Mouse (Mus musculus): ENCODE data around the gene Ms4a8a. TPM values are rescaled to one million over a fixed set of nuclear protein-coding genes. Genes with fewer than 3 reads are reported as not detected.
"Not testable (repeated sequence)": the region's sequence is repeated elsewhere in the genome, so short reads cannot be mapped to it uniquely, and the experiment has no call there.

Ms4a8a gene
- 0.22 and 0.30 TPM in 2 replicates for polyA plus RNA-seq (2015; fragmentation: Nextera tagmentation; extraction: Ambion mirVana)

DNA sequence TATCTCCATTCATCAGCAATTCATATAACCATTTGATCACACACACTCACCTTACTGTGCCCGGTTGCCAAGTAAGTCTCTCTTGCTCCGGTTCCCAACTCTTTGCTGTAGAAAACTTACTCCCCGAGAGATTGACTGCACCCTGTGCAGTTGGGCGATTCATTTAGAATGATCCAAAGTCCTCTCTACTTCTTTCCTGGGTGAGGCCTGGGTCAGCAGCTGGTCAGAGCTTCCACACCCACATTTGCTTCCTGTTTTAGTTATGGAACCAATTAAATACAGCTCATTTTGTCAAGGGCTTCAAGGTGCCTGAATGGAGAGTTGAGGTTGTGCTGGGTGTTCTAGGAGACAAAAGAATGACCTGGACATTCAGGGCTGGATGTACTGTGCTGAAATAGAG lies at the start of gene Ms4a8a:
TSS of gene Ms4a8a (minus strand) at position 169 of the 400 bp plus-strand sequence.
- ATAC-seq (replicated peaks; ENCODE audit: extremely low read depth, insufficient read depth, low FRiP score): no peak
- Histone ChIP-seq H3K36me3 (ENCODE audit: control insufficient read depth, insufficient read depth) (no peaks in the 10 kb centered on the region), H3K27me3 (ENCODE audit: control insufficient read depth, insufficient read depth, low read length) (no peaks in the 10 kb centered on the region), H3K4me1 (ENCODE audit: control insufficient read depth, insufficient read depth, low read length) (no peaks in the 10 kb centered on the region), H3K4me3 (ENCODE audit: low read length) (no peak within 1 kb of the TSS), H3K4me2 (ENCODE audit: low read depth, low read length) (no peak within 1 kb of the TSS), H3K9me3 (replicated peaks; ENCODE audit: control insufficient read depth, low read length) (no peaks in the 10 kb centered on the region), H3K27ac (ENCODE audit: low read length) (no peak within 1 kb of the TSS), H3K9ac (ENCODE audit: low read length) (no peak within 1 kb of the TSS)
- WGBS: 81% methylated on average over 4 of the region's 4 CpGs

DNA sequence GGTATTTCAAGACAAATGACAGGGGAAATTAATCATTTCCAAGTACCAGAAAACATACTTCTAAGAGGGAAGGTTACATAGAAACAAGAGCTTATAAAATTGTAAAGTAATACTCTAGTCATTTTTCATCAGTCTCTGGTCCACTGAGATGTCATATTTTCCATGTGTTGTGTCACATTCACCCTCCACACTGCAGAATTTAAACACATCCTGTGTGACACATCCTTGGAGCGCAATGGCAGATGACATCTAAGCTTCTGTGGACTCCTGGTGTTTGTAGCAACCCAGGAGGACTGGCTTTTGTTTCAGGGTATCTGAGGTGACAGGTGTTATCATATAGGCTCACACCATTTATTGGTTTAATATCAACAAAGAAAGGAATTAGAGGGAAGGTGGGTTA lies 48.8 kb upstream of the Ms4a8a start:
- Histone ChIP-seq H3K4me1 (ENCODE audit: control insufficient read depth, insufficient read depth, low read length) (no peaks in the 10 kb centered on the region), H3K4me2 (ENCODE audit: low read depth, low read length) (no peak overlapping the region), H3K9me3 (replicated peaks; ENCODE audit: control insufficient read depth, low read length) (no peaks in the 10 kb centered on the region), H3K9ac (ENCODE audit: low read length) (no peak overlapping the region), H3K27me3 (ENCODE audit: control insufficient read depth, insufficient read depth, low read length) (no peaks in the 10 kb centered on the region), H3K4me3 (ENCODE audit: low read length) (no peak overlapping the region), H3K27ac (ENCODE audit: low read length) (no peak overlapping the region), H3K36me3 (ENCODE audit: control insufficient read depth, insufficient read depth) (no peaks in the 10 kb centered on the region)
- WGBS: 86% methylated on average over 1 of the region's 1 CpGs
- no peak for ATAC-seq (replicated peaks; ENCODE audit: extremely low read depth, insufficient read depth, low FRiP score)

DNA sequence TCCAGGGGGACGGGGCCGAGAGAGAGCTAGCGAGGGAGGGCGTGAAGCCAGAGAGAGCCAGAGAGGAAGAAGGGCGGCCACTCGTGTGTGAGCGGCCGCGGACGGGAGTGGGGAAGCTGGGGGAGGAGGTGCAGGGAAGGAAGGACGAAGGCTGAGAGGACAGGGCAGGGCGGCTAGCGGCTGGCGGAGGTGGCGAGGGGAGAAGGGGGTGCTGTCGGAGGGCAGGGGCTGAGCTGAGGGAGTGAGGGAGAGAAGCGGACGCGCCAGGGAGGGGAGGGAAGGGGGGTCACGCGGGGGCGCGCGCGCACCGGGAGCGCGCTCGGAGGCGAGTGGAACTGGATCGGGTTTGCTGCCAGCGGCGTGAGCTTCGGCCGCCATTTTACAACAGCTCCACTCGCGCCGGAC lies 40.1 kb upstream of the Ms4a8a start:
- not testable (repeated sequence) for H3K27ac ChIP-seq (ENCODE audit: low read length)
- peak overlapping the region; percentile 61 for H3K4me2 ChIP-seq (ENCODE audit: low read depth, low read length)

DNA sequence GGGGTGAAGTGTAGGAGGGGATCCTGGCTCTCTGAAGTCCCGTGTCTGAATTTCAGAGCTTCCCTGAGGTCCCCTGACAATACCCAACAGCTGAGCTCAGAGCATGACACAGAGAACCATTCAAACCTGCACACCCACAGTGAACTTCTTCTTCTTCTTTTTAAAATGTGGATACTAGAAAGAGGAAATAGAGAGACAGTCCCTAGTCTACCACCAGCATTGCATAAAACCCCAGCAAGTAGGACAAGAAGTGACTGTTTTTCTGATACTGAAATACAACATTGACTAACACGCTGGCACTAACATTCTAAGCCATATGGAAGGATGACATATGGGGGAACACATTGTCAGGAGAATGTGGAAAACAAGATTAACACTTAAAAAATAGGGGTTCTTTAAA lies 38.4 kb upstream of the Ms4a8a start:
- 79% methylated on average over 2 of the region's 2 CpGs for WGBS
- no peak for ATAC-seq (replicated peaks; ENCODE audit: extremely low read depth, insufficient read depth, low FRiP score)

More for the DNA sequence above, 40.1 kb upstream of the Ms4a8a start:
- WGBS: 1% methylated on average over 13 of the region's 38 CpGs
- H3K36me3 ChIP-seq (ENCODE audit: control insufficient read depth, insufficient read depth); H3K9me3 ChIP-seq (replicated peaks; ENCODE audit: control insufficient read depth, low read length); H3K4me1 ChIP-seq (ENCODE audit: control insufficient read depth, insufficient read depth, low read length); H3K27me3 ChIP-seq (ENCODE audit: control insufficient read depth, insufficient read depth, low read length): not testable (repeated sequence)
- H3K4me3 ChIP-seq (ENCODE audit: low read length): peak overlapping the region; percentile 51
- peak overlapping the region; percentile 70 for H3K9ac ChIP-seq (ENCODE audit: low read length)
- ATAC-seq (replicated peaks; ENCODE audit: extremely low read depth, insufficient read depth, low FRiP score): peak; percentile 97

DNA sequence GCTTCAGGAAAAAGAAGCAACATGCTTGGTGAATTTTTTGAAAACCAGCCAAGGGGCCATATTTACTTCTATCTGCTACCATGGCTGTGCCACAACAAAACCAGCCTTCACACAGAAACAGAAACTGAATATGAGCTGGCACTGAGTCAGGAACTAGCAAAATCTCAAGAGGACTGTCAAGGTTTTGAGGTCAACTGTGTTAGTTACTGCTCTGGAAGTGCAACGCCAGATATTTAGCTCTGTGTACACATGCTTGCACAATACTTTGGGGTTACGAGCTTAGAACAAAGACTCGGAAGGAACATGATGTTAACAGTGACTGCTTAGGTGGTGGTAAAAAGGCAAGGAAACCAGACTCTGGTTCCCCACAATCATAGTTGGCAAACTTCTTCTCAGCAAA lies 26.8 kb upstream of the Ms4a8a start:
- Histone ChIP-seq H3K36me3 (ENCODE audit: control insufficient read depth, insufficient read depth) (no peaks in the 10 kb centered on the region), H3K4me2 (ENCODE audit: low read depth, low read length) (no peak overlapping the region), H3K9me3 (replicated peaks; ENCODE audit: control insufficient read depth, low read length) (no peaks in the 10 kb centered on the region; the same call in 1 of the 2 replicates), H3K4me3 (ENCODE audit: low read length) (no peak overlapping the region), H3K9ac (ENCODE audit: low read length) (no peak overlapping the region), H3K27me3 (ENCODE audit: control insufficient read depth, insufficient read depth, low read length) (no peaks in the 10 kb centered on the region), H3K4me1 (ENCODE audit: control insufficient read depth, insufficient read depth, low read length) (no peaks in the 10 kb centered on the region), H3K27ac (ENCODE audit: low read length) (no peak overlapping the region)
- 68% methylated on average over 3 of the region's 3 CpGs for WGBS
- ATAC-seq (replicated peaks; ENCODE audit: extremely low read depth, insufficient read depth, low FRiP score): no peak

More for the DNA sequence above, 38.4 kb upstream of the Ms4a8a start:
- Histone ChIP-seq H3K4me1 (ENCODE audit: control insufficient read depth, insufficient read depth, low read length) (no peaks in the 10 kb centered on the region), H3K36me3 (ENCODE audit: control insufficient read depth, insufficient read depth) (no peaks in the 10 kb centered on the region), H3K9me3 (replicated peaks; ENCODE audit: control insufficient read depth, low read length) (no peaks in the 10 kb centered on the region), H3K4me3 (ENCODE audit: low read length) (no peak overlapping the region), H3K9ac (ENCODE audit: low read length) (no peak overlapping the region), H3K27ac (ENCODE audit: low read length) (no peak overlapping the region), H3K27me3 (ENCODE audit: control insufficient read depth, insufficient read depth, low read length) (no peaks in the 10 kb centered on the region), H3K4me2 (ENCODE audit: low read depth, low read length) (no peak overlapping the region)

DNA sequence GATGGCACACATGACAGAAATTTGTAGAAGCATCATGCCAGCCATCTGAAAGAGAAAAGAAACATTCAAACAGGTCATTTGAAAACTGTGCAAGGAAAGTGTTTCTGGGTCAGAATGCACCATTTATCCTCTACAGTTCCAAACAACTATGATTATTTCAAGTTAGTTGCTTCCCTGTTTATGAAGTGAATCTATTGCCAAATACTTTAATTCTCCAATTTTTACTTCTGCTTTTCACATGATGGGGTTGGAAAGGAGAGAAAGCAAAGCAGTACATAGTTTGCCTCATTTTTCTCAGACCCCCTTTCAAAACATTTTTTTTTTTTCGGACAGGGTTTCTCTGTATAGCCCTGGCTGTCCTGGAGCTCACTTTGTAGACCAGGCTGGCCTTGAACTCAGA lies 21.0 kb upstream of the Ms4a8a start:
- Histone ChIP-seq H3K27me3 (ENCODE audit: control insufficient read depth, insufficient read depth, low read length) (no peaks in the 10 kb centered on the region), H3K4me1 (ENCODE audit: control insufficient read depth, insufficient read depth, low read length) (no peaks in the 10 kb centered on the region), H3K27ac (ENCODE audit: low read length) (no peak overlapping the region), H3K9ac (ENCODE audit: low read length) (no peak overlapping the region), H3K36me3 (ENCODE audit: control insufficient read depth, insufficient read depth) (no peaks in the 10 kb centered on the region), H3K4me3 (ENCODE audit: low read length) (no peak overlapping the region), H3K9me3 (replicated peaks; ENCODE audit: control insufficient read depth, low read length) (no peaks in the 10 kb centered on the region), H3K4me2 (ENCODE audit: low read depth, low read length) (no peak overlapping the region)
- no peak for ATAC-seq (replicated peaks; ENCODE audit: extremely low read depth, insufficient read depth, low FRiP score)
- WGBS: 59% methylated on average over 1 of the region's 1 CpGs

DNA sequence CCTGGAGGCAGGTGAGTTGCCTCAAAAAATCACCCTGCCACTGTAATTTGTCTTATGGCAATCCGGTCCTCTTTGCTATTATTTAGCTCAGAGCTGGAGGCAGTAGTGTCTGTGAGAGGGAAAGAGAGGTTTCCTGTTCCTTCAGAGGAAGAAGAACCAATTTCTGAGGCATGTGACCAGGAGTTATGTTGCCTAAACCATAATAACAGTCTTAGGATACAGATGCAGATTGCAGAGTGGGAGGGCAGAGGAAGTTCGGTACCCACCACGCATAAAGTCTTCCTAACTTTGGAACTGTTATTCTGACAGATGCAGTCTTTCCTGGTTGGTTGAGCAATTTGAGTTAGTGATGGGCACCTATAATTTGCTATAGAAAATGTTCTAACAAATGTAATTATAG lies 17.5 kb upstream of the Ms4a8a start:
- Histone ChIP-seq H3K4me2 (ENCODE audit: low read depth, low read length) (no peak overlapping the region), H3K4me3 (ENCODE audit: low read length) (no peak overlapping the region), H3K36me3 (ENCODE audit: control insufficient read depth, insufficient read depth) (no peaks in the 10 kb centered on the region), H3K9me3 (replicated peaks; ENCODE audit: control insufficient read depth, low read length) (no peaks in the 10 kb centered on the region), H3K9ac (ENCODE audit: low read length) (no peak overlapping the region), H3K4me1 (ENCODE audit: control insufficient read depth, insufficient read depth, low read length) (no peaks in the 10 kb centered on the region), H3K27me3 (ENCODE audit: control insufficient read depth, insufficient read depth, low read length) (peaks cover 2% of the 10 kb centered on the region; the same call in 1 of the 2 replicates), H3K27ac (ENCODE audit: low read length) (no peak overlapping the region)
- no peak for ATAC-seq (replicated peaks; ENCODE audit: extremely low read depth, insufficient read depth, low FRiP score)
- 76% methylated on average over 3 of the region's 3 CpGs for WGBS

DNA sequence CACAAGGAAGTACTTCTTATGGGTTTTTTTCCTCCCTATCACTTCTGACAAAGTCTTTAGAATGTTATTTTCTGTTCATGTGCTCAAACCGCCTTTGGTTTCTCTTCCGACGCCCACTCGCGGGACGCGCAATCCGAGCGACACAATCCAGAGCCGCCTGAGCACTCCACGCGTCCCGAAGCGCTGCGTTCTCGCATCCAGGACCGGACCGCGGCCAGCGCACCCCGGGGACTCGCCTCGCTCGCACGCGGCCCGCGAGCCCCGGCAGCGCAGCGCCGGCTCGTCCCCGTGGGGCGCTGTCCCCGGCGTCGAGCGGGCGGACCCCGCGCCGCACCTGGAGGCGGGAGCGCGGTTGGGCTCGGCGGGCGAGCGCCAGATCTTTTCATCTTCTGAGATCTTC lies 11.2 kb upstream of the Ms4a8a start:
- 2% methylated on average over 50 of the region's 50 CpGs for WGBS
- not testable (repeated sequence) for H3K4me1 ChIP-seq (ENCODE audit: control insufficient read depth, insufficient read depth, low read length); H3K9ac ChIP-seq (ENCODE audit: low read length); ATAC-seq (replicated peaks; ENCODE audit: extremely low read depth, insufficient read depth, low FRiP score); H3K9me3 ChIP-seq (replicated peaks; ENCODE audit: control insufficient read depth, low read length); H3K27ac ChIP-seq (ENCODE audit: low read length); H3K27me3 ChIP-seq (ENCODE audit: control insufficient read depth, insufficient read depth, low read length); H3K36me3 ChIP-seq (ENCODE audit: control insufficient read depth, insufficient read depth)
- Histone ChIP-seq H3K4me2 (ENCODE audit: low read depth, low read length) (peak overlapping the region; percentile 67), H3K4me3 (ENCODE audit: low read length) (peak overlapping the region; percentile 41)

DNA sequence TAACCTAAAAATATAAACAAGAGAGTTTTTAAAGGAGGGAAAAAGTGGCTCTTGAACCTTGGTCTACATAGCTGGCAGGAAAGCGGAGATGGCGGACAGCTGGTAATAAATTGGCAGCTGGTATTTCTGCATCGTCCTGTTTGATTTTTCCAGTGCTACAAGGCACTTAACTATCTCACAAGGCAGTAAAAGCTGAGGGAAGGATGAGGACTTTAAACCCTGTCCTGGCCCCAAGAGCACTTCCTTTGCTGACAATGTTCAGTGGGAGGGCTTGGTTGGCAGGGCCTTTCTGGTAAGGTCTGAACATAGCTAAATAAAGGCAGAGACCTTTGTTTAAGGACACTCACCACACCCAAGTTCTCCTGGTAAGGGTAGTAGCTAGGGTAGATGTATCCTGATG lies 10.5 kb downstream of the Ms4a8a start:
- Histone ChIP-seq H3K9me3 (replicated peaks; ENCODE audit: control insufficient read depth, low read length) (no peaks in the 10 kb centered on the region), H3K36me3 (ENCODE audit: control insufficient read depth, insufficient read depth) (no peaks in the 10 kb centered on the region), H3K4me2 (ENCODE audit: low read depth, low read length) (no peak overlapping the region), H3K4me1 (ENCODE audit: control insufficient read depth, insufficient read depth, low read length) (no peaks in the 10 kb centered on the region), H3K9ac (ENCODE audit: low read length) (no peak overlapping the region), H3K27me3 (ENCODE audit: control insufficient read depth, insufficient read depth, low read length) (no peaks in the 10 kb centered on the region), H3K27ac (ENCODE audit: low read length) (no peak overlapping the region), H3K4me3 (ENCODE audit: low read length) (no peak overlapping the region)
- WGBS: 75% methylated on average over 3 of the region's 3 CpGs
- ATAC-seq (replicated peaks; ENCODE audit: extremely low read depth, insufficient read depth, low FRiP score): no peak

Measured in heart, embryonic 16.5 days (tissue).